Mouse (Mus musculus) C2C12 (cell line): ENCODE measurements around the gene Chn2. TPM values are rescaled to one million over a fixed set of nuclear protein-coding genes. Genes with fewer than 3 reads are reported as not detected.

Experiments
- H3K27me3 ChIP-seq: one replicate; pipeline ENCODE4 v1.6.1; 2011; ENCODE audit not compliant: control insufficient read depth, insufficient read depth, insufficient read length
- H3K36me3 ChIP-seq: one replicate; pipeline ENCODE4 v1.6.1; 2011; ENCODE audit not compliant: control insufficient read depth, insufficient read depth
- H3K4me3 ChIP-seq: one replicate; pipeline ENCODE4 v1.5.1; 2011; ENCODE audit warnings: mild to moderate bottlenecking, control low read depth; ENCODE audit not compliant: poor library complexity, insufficient read depth, severe bottlenecking
- H3K79me2 ChIP-seq: one replicate; pipeline ENCODE4 v1.6.1; 2011; ENCODE audit not compliant: control insufficient read depth, insufficient read depth
- H3K79me3 ChIP-seq: one replicate; pipeline ENCODE4 v1.6.1; 2011; ENCODE audit warnings: low read depth, control low read depth
- H3ac ChIP-seq: one replicate; pipeline ENCODE3; 2011; ENCODE audit warnings: low read depth; ENCODE audit not compliant: control insufficient read depth, insufficient read length
- CEBPB ChIP-seq: IDR thresholded peaks from one replicate; pipeline ENCODE4 v1.6.1; 2011; ENCODE audit warnings: low read depth, mild to moderate bottlenecking, control low read depth, moderate library complexity
- CTCF ChIP-seq: IDR thresholded peaks from one replicate; pipeline ENCODE4 v1.5.1; 2011; ENCODE audit not compliant: control insufficient read depth, insufficient read depth, insufficient read length
- FOSL1 ChIP-seq: IDR thresholded peaks from one replicate; pipeline ENCODE4 v1.8.0; 2011; ENCODE audit warnings: mild to moderate bottlenecking, low read length; ENCODE audit not compliant: poor library complexity, insufficient read depth, severe bottlenecking
- MAX ChIP-seq: IDR thresholded peaks from one replicate; pipeline ENCODE4 v1.6.1; 2011; ENCODE audit warnings: mild to moderate bottlenecking, control low read depth
- MYOD1 ChIP-seq: IDR thresholded peaks from one replicate; pipeline ENCODE4 v1.6.1; 2011; ENCODE audit warnings: low read depth; ENCODE audit not compliant: control insufficient read depth, insufficient read length
- MYOG ChIP-seq: IDR thresholded peaks from one replicate; pipeline ENCODE4 v1.6.1; 2011; ENCODE audit not compliant: control insufficient read depth, insufficient read length; ENCODE audit errors: extremely low read depth
- USF1 ChIP-seq: IDR thresholded peaks from one replicate; pipeline ENCODE4 v1.6.1; 2011; ENCODE audit warnings: low read depth, mild to moderate bottlenecking, control low read depth, moderate library complexity
- polyA plus RNA-seq: library from polyadenylated mRNA; unstranded; fragments of >200 nt; fragmentation: generic; extraction: Trizol; gene quantifications from one replicate; pipeline ENCODE4 v1.2.1, GENCODE M21; 2012; ENCODE audit warnings: missing spikeins

Chn2 gene
- polyA plus RNA-seq, 1 experiment, result 6.4 TPM

DNA sequence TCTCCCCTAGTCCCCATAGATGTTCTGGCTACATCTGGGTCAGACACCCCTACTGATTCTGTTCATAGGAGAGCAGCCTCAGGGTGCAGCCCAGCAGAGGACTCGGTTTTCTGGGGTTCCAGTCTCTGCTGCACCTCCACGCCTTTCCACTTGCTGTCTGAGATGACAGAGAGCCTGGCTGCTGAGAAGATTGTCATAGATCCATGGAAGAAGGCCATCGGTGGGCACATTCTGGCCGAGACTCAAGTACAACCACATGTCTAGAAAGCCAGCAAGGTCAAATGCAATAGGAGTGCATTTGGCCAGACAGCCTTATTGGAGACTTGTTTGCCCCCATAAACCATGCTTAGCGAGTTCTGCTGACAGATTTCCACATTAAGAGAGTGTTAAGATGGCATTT is 81.5 kb downstream of the Chn2 start:
- Histone ChIP-seq H3K79me2 (no peaks in the 10 kb centered on the region), H3ac (no peak overlapping the region), H3K36me3 (no peaks in the 10 kb centered on the region), H3K79me3 (no peaks in the 10 kb centered on the region), H3K27me3 (no peaks in the 10 kb centered on the region), H3K4me3 (no peak overlapping the region)
- no peak for TF ChIP-seq CTCF
- no peak for TF ChIP-seq CEBPB
- no peak for TF ChIP-seq MYOD1
- no peak for TF ChIP-seq MAX
- TF ChIP-seq MYOG, result no peak
- TF ChIP-seq FOSL1, result no peak
- no peak for TF ChIP-seq USF1

DNA sequence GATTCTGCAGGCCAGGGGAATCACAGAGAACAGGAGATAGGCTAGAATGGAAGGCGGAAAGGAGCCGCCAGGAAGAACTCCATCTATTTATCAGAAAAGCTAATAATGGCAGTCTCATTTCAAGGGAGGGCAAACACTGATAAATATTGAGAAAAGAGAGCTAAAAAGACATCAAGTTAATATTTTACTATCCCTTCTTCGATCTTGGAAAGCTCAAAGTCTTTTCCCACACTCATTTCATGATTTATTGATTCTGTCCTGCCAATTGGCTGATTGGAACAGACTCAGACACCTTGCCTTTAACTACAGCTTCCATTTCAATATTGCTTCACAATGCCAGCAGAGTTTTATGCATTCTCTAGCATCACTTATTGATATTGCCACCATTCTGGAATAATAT is 85.2 kb downstream of the Chn2 start:
- Histone ChIP-seq H3K36me3 (no peaks in the 10 kb centered on the region), H3K4me3 (no peak overlapping the region), H3K79me2 (no peaks in the 10 kb centered on the region), H3K79me3 (no peaks in the 10 kb centered on the region), H3ac (no peak overlapping the region), H3K27me3 (no peaks in the 10 kb centered on the region)
- TF ChIP-seq MYOG (no peak), CTCF (no peak), USF1 (no peak), CEBPB (no peak), MAX (no peak), MYOD1 (no peak), FOSL1 (no peak)

DNA sequence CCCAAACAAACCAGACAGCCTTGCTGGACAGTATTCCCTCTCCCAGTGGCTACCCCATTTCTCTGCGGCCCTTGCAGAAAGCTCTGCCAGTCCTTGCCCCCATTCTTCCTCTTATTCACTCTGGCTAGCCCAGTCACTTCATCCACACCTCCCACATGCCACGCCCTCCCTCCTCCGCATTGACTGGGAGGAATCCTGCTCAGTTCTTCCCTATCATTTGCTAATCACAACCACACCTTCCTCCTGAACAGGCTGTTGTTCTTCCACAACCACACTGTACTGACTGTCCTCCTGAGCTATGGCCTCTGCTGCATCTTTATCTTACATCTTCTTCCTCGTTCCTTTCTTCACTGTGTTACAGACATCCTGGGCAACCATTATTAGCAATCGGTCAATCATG is 86.2 kb downstream of the Chn2 start:
- no peaks in the 10 kb centered on the region for H3K79me2 ChIP-seq
- no peaks in the 10 kb centered on the region for H3K79me3 ChIP-seq
- no peak overlapping the region for H3K4me3 ChIP-seq
- TF ChIP-seq USF1 (no peak), MYOD1 (no peak), MAX (no peak), CEBPB (no peak), CTCF (no peak), MYOG (no peak), FOSL1 (no peak)
- no peaks in the 10 kb centered on the region for H3K36me3 ChIP-seq
- no peak overlapping the region for H3ac ChIP-seq
- no peaks in the 10 kb centered on the region for H3K27me3 ChIP-seq

DNA sequence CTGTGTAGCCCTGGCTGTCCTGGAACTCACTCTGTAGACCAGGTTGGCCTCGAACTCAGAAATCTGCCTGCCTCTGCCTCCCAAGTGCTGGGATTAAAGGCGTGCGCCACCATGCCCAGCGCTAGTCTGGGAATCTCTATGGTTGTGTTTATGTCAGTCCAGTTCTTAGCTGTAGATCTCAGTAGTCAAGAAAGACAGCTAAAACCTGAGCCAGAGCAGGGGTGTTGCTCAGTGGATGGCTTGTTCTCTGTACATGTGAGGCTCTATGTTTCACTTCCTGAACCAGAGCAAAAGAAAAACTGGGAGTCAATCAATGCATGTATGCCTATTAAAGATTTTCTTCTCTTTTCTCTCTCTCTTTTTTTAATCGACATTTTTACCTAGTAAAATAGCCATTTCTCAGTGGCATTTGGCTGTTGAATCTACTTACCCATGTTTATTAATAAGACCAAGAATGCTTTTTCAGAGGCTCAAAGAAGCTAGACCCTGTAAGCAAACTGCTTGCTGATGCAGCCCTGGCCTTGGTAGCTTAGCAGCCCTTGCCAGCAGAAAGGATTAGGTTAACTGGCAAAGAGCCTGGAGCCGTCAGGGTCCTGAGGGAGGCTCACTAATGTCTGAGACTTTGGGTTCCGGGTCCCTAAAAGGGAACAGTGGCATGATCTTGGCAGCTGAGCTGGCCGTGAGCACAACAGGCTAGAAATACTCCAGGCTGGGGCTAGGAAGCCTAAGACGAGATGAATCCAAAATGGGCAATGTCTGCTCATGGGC is 87.1 kb downstream of the Chn2 start:
- no peak overlapping the region for H3ac ChIP-seq
- TF ChIP-seq CEBPB (no peak), MAX (no peak), FOSL1 (no peak), MYOG (no peak), USF1 (no peak), CTCF (no peak), MYOD1 (no peak)
- no peaks in the 10 kb centered on the region for H3K36me3 ChIP-seq
- H3K27me3 ChIP-seq, result no peaks in the 10 kb centered on the region
- no peaks in the 10 kb centered on the region for H3K79me2 ChIP-seq
- no peaks in the 10 kb centered on the region for H3K79me3 ChIP-seq
- no peak overlapping the region for H3K4me3 ChIP-seq

DNA sequence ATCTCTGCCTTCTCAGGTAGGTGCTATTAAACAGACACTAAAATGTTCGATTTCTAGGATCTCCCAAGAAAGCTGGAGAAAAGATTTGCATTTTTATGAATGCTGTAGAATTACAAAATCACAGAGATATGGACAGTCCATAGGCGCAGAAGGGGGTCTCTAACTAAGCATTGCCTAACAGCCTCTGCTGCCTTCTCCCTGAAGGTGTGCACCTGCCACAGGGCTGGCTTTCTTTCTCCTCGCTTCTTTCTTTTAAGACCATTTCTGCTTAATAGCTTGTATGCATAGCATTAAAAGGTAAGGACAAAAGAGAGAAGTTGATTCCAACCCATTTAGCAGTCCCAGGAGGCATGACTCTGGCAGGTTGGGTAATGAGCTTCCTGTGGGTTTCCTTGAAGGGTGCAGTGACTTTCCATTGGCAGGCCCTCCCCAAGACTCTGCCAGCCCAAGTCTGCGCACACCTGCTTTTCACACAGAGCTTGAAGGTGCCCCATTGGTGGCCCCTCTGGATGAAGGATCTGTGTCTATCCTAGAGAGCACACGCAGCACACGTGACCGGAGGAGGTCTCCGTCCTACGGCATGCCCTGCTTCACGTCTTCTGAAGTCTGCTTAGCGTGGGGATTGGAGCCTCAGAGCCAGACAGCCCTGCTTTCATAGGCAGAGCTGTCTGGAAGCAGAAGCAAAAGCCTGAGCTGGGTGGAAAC is 87.8 kb downstream of the Chn2 start:
- Histone ChIP-seq H3K27me3 (no peaks in the 10 kb centered on the region), H3K79me3 (no peaks in the 10 kb centered on the region), H3ac (no peak overlapping the region), H3K79me2 (no peaks in the 10 kb centered on the region), H3K4me3 (no peak overlapping the region), H3K36me3 (no peaks in the 10 kb centered on the region)
- TF ChIP-seq CTCF, result no peak
- TF ChIP-seq CEBPB, result no peak
- no peak for TF ChIP-seq MAX
- TF ChIP-seq USF1, result no peak
- TF ChIP-seq MYOD1, result no peak
- no peak for TF ChIP-seq FOSL1
- no peak for TF ChIP-seq MYOG
